Mouse (Mus musculus) kidney, embryonic 15.5 days (tissue): ENCODE measurements around the gene Lrrc59. TPM values are rescaled to one million over a fixed set of nuclear protein-coding genes. Genes with fewer than 3 reads are reported as not detected.

Experiments
- ATAC-seq: fragments of 200-750 bp; cut with Nextera tagmentation; replicated peaks from 2 replicates; pipeline ENCODE4 v1.8.0; 2017; ENCODE audit warnings: moderate TSS enrichment; ENCODE audit not compliant: low FRiP score
- H3K27ac ChIP-seq: fragments of 300-500 bp; sonication (generic); 2 replicates; pipeline ENCODE4 v1.5.1; 2015; ENCODE audit warnings: mild to moderate bottlenecking, inconsistent platforms
- H3K27me3 ChIP-seq: fragments of 300-500 bp; sonication (generic); 2 replicates; pipeline ENCODE4 v1.6.1; 2015; ENCODE audit warnings: inconsistent platforms
- H3K36me3 ChIP-seq: fragments of 300-500 bp; sonication (generic); 2 replicates; pipeline ENCODE4 v1.6.1; 2015; ENCODE audit warnings: inconsistent platforms
- H3K4me1 ChIP-seq: fragments of 300-500 bp; sonication (generic); 2 replicates; pipeline ENCODE4 v1.6.1; 2015; ENCODE audit warnings: inconsistent platforms
- H3K4me2 ChIP-seq: fragments of 300-500 bp; sonication (generic); 2 replicates; pipeline ENCODE4 v1.6.1; 2015; ENCODE audit warnings: moderate library complexity, mild to moderate bottlenecking, inconsistent platforms
- H3K4me3 ChIP-seq: fragments of 300-500 bp; sonication (generic); replicated peaks from 2 replicates; pipeline ENCODE4 v1.5.1; 2015; ENCODE audit warnings: mild to moderate bottlenecking, inconsistent platforms
- H3K9ac ChIP-seq: fragments of 300-500 bp; sonication (generic); 2 replicates; pipeline ENCODE4 v1.6.1; 2015; ENCODE audit warnings: mild to moderate bottlenecking, inconsistent platforms
- H3K9me3 ChIP-seq: fragments of 300-500 bp; sonication (generic); replicated peaks from 2 replicates; pipeline ENCODE4 v1.6.1; 2016; ENCODE audit warnings: inconsistent platforms
- WGBS: fragments of 180-500 bp; shearing (Covaris S2); methylation state at CpG from one replicate; pipeline ENCODE4 v1.1.7; 2015; ENCODE audit warnings: mixed read lengths; 5-methylcytosine and 5-hydroxymethylcytosine counted together
- polyA plus RNA-seq: library from polyadenylated mRNA; unstranded; fragments of >200 nt; fragmentation: Nextera tagmentation; extraction: Ambion mirVana; gene quantifications from 2 replicates; pipeline ENCODE4 v1.2.1, GENCODE M21; 2015

Gene Lrrc59
- 204 and 215 TPM in 2 replicates for polyA plus RNA-seq

- Histone ChIP-seq H3K9me3 (no peaks in the 10 kb centered on the region), H3K36me3 (peaks cover 31% of the 10 kb centered on the region), H3K4me3 (peak within 1 kb of the TSS; percentile 100), H3K9ac (peak within 1 kb of the TSS; percentile 88), H3K4me2 (peak within 1 kb of the TSS; percentile 88), H3K27ac (peak within 1 kb of the TSS; percentile 81), H3K27me3 (no peaks in the 10 kb centered on the region), H3K4me1 (peaks cover 14% of the 10 kb centered on the region)
- WGBS = 6% methylated on average over 38 of the region's 41 CpGs
- peak; percentile 97 for ATAC-seq
These were observed at the start of gene Lrrc59 for GRCm38 (mm10) chr11:94629199-94629883. Gene Lrrc59, plus strand, starts transcription at chr11:94629767.

DNA sequence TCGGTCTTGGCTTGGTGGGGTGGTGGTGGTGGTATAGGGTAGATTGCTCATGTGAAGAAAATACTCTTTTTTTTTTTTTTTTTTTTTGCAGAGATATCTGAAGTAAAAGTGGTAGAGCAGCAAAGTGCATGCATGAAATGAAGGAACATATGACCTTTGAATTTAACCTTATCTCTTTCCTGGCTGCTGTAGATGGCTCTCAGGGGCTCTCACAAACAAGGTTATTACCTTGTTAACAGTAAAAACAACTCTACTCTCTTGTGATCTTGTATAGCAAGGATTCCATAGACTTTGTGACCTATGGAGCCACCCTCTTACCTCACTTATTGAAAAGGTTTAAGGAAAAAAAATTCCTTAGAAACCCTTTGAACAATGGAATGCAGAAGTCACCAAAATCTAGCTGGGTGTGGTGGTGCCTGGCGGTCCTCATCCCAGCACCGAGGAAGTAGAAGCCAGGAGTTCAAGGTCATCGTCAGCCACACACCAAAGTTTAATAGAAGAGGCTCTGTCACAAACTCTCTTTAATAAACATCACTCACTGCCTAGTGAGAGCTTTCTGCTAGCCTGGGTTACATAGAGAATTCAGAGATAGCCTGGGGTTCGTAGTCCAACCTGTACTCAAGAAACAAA is 49.3 kb upstream of the Lrrc59 start:
- no peak for ATAC-seq
- 85% methylated on average over 5 of the region's 5 CpGs for WGBS
- no peaks in the 10 kb centered on the region for H3K4me1 ChIP-seq
- H3K9me3 ChIP-seq = no peaks in the 10 kb centered on the region
- H3K27ac ChIP-seq = no peak overlapping the region
- H3K4me2 ChIP-seq = no peak overlapping the region
- no peak overlapping the region for H3K9ac ChIP-seq
- H3K4me3 ChIP-seq = no peak overlapping the region
- no peaks in the 10 kb centered on the region for H3K36me3 ChIP-seq
- H3K27me3 ChIP-seq = no peaks in the 10 kb centered on the region

- Histone ChIP-seq H3K4me2 (no peak overlapping the region), H3K4me3 (no peak overlapping the region), H3K9ac (no peak overlapping the region), H3K9me3 (no peaks in the 10 kb centered on the region), H3K36me3 (no peaks in the 10 kb centered on the region), H3K4me1 (peaks cover 8% of the 10 kb centered on the region), H3K27me3 (no peaks in the 10 kb centered on the region), H3K27ac (no peak overlapping the region)
- no peak for ATAC-seq
- WGBS = 88% methylated on average over 9 of the region's 9 CpGs
These were observed 44.5 kb upstream of the Lrrc59 start for GRCm38 (mm10) chr11:94585091-94585490.

GRCm38 (mm10) chr11:94587511-94587910 is 42.1 kb upstream of the Lrrc59 start:
- Histone ChIP-seq H3K9ac (no peak overlapping the region), H3K4me1 (peaks cover 29% of the 10 kb centered on the region), H3K4me2 (no peak overlapping the region), H3K27ac (no peak overlapping the region), H3K36me3 (no peaks in the 10 kb centered on the region), H3K4me3 (no peak overlapping the region), H3K9me3 (no peaks in the 10 kb centered on the region), H3K27me3 (no peaks in the 10 kb centered on the region)
- ATAC-seq = no peak
- WGBS = 66% methylated on average over 6 of the region's 6 CpGs

DNA sequence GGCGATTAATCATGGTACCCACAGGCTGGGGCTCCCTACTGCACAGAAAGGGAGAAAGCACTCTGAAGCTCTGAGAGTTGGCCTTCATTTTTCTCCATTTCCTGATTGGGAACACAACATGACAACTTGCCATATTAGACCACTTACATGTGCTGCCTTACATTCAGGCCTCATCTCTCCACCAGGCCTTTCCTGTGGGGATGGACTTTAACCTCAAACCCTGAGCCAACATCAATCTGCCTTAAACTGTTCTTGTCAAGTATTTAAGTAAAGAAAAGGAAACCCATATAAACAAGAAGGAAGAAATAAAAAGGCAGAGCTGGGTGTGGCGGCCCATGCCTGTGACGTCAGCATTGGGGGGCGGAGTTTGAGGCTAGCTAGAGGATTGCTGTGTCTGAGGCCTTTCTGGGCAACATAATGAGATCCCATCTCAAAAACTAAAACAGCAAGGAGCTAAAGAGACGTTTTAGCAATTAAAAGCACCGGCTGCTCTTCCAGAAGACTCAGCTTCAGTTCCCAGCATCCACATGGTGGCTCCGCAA is 33.2 kb upstream of the Lrrc59 start:
- 0 out of 2 replicates have a peak, but pooled peaks cover 5% of the 10 kb centered on the region for H3K36me3 ChIP-seq
- H3K4me2 ChIP-seq = no peak overlapping the region
- peaks cover 40% of the 10 kb centered on the region for H3K4me1 ChIP-seq
- ATAC-seq = no peak
- WGBS = 67% methylated on average over 7 of the region's 7 CpGs
- no peaks in the 10 kb centered on the region for H3K9me3 ChIP-seq
- H3K4me3 ChIP-seq = no peak overlapping the region
- 0 out of 2 replicates have a peak overlapping the region, but pooled peaks have one; percentile 13 for H3K27ac ChIP-seq
- no peaks in the 10 kb centered on the region for H3K27me3 ChIP-seq
- no peak overlapping the region for H3K9ac ChIP-seq

GRCm38 (mm10) chr11:94597319-94597718 is 32.2 kb upstream of the Lrrc59 start:
- no peak overlapping the region for H3K9ac ChIP-seq
- H3K4me1 ChIP-seq = peaks cover 35% of the 10 kb centered on the region
- H3K27ac ChIP-seq = no peak overlapping the region
- H3K27me3 ChIP-seq = no peaks in the 10 kb centered on the region
- ATAC-seq = no peak
- no peak overlapping the region for H3K4me3 ChIP-seq
- WGBS = 78% methylated on average over 4 of the region's 4 CpGs
- H3K4me2 ChIP-seq = no peak overlapping the region
- 0 out of 2 replicates have a peak, but pooled peaks cover 5% of the 10 kb centered on the region for H3K36me3 ChIP-seq
- no peaks in the 10 kb centered on the region for H3K9me3 ChIP-seq

DNA sequence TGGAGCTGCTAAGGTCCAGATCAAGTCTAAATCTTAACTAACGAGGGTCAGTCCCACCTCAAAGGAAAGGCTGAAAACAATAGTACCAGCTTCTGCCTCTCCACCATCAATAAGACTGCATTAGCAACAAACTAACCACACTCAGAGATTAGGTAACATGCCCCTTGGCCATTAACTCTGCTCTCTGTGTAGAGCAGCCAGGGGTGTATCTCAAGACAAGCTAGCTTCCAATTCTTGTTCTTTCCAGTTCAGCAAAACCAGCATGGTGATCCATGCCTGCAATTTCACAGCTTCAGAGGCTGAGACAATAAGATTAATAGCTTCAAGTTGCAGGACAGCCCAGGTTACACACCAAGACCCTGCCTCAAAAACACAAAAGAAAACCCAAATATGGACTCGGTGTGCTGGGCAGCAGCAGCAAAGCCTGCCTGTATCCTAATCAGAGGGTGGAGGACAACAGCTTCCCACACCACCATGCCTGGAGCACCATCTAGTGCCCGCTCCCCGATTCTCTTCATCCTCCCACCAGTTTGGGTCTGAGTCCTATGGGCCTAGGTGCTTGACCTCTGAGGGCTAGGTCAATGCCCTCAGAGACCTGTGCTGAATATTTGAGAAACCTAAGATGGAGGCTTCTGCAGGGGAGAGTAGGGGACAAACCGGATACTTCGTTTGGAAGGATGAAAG is 31.0 kb upstream of the Lrrc59 start:
- Histone ChIP-seq H3K4me2 (peak overlapping the region; percentile 12; the same call in 1 of the 2 replicates), H3K9me3 (no peaks in the 10 kb centered on the region), H3K27ac (0 out of 2 replicates have a peak overlapping the region, but pooled peaks have one; percentile 37), H3K36me3 (0 out of 2 replicates have a peak, but pooled peaks cover 5% of the 10 kb centered on the region), H3K27me3 (no peaks in the 10 kb centered on the region), H3K4me1 (peaks cover 37% of the 10 kb centered on the region), H3K9ac (no peak overlapping the region), H3K4me3 (no peak overlapping the region)
- WGBS = 43% methylated on average over 6 of the region's 6 CpGs
- no peak for ATAC-seq

DNA sequence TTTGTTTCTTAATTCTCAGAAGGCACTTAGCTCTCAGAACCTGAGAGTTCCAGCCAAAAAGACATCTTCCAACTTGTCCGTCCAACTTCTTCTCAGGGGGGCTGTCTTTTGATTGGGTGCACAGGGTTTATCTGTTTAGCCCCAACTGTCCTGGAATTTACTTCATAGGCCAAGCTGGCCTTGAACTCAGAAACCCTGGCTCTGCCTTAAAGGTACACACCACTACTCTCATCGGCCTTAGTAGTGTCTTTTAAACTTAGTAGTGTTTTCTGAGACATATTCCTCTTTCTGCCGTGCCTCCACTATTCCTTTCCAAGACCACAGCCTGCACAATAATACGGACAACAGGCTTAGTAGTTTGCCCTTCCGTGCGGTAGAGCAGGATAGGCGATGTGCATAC is 29.1 kb upstream of the Lrrc59 start:
- 89% methylated on average over 7 of the region's 7 CpGs for WGBS
- peaks cover 37% of the 10 kb centered on the region for H3K4me1 ChIP-seq
- H3K9ac ChIP-seq = no peak overlapping the region
- 0 out of 2 replicates have a peak, but pooled peaks cover 5% of the 10 kb centered on the region for H3K36me3 ChIP-seq
- peak overlapping the region; percentile 56 for H3K4me3 ChIP-seq
- H3K9me3 ChIP-seq = no peaks in the 10 kb centered on the region
- peak overlapping the region; percentile 58 for H3K4me2 ChIP-seq
- ATAC-seq = no peak
- H3K27ac ChIP-seq = no peak overlapping the region
- no peaks in the 10 kb centered on the region for H3K27me3 ChIP-seq

DNA sequence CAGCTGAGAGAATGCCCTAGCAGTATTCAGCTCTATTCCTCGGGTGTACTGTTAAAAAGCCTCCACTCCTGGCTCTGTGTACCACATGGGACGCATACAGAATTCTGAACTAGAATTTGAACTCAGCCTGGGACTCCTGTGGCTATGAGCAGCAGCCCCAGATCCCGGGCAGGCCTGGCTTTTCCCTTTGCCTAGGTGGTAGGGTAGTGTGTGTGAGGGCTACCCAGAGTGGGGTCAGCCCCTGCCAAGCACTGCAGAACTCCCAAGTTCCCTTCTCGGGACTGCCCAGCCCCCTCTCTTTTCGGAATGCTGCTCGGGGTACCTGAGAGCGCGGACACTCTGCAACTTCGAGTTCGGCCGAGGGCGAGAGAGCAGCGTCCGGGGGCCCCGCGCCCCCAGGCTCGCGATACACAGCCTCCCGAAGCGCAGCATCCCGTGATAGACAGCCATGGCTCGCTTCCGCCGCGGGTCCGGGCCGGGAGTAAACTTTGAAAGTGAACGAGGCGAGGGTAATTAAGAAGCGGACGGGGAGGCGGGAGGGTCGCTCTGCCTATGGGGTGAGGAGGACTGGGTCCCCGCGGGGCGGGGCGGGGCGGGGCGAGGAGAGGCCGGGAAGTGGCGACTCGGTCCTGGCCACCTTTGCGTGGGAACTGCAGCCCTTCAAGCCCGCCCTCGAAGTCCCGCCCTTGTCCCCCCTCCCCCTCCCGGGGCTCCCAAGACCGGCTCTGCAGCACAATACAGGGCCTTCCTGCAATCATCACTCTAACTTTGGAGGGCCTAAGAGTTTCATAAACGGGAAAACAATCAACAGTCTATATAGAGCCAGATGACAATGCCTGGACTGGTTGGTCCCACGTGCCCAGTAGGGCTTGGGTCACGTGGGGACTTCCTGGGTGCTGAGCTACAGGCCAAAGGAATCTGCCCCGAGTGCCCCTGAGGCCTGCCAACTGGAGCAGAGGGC is 28.0 kb upstream of the Lrrc59 start, which contains the start of gene Acsf2:
Acsf2 (minus strand) TSS at position 551 of the 961 bp plus-strand sequence.
- ATAC-seq = peak; percentile 95
- Histone ChIP-seq H3K9me3 (no peaks in the 10 kb centered on the region), H3K36me3 (0 out of 2 replicates have a peak, but pooled peaks cover 5% of the 10 kb centered on the region), H3K27ac (peak within 1 kb of the TSS; percentile 19), H3K4me2 (peak within 1 kb of the TSS; percentile 58), H3K27me3 (no peaks in the 10 kb centered on the region), H3K9ac (peak within 1 kb of the TSS; percentile 50), H3K4me3 (peak within 1 kb of the TSS; percentile 56), H3K4me1 (peaks cover 33% of the 10 kb centered on the region)
- WGBS = under 1% methylated on average over 51 of the region's 52 CpGs

DNA sequence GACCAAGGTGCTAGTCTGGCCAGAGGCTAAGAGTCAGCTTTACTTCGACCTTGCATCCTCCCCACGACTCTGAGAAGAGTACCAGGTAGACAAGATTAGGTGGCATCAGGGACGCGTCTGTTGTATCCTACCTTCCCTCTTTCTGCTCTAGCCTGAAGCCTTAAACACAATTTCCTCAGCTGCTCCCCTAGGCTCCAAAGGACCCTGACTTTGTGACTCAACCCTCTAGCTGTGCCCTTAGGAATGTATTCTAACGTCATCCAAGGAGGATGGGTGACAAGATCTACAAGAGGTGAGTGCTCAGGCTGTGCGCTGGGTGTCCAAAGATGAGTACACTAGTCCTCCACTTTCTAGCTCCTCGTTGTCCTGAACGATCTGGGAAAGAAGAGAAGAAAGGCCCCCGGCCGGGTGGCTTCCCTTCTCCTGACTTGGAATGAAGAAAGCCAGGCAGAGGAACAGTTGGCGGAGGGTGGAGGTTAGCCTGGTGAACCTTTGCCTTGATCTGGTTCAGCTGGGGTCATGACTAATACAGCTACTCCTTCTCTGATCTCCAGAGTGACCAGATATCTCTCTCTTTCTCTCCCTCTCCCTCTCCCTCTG is 27.1 kb upstream of the Lrrc59 start:
- Histone ChIP-seq H3K4me2 (peak overlapping the region; percentile 58), H3K9ac (0 out of 2 replicates have a peak overlapping the region, but pooled peaks have one; percentile 50), H3K9me3 (no peaks in the 10 kb centered on the region), H3K4me3 (peak overlapping the region; percentile 56), H3K36me3 (0 out of 2 replicates have a peak, but pooled peaks cover 2% of the 10 kb centered on the region), H3K27me3 (no peaks in the 10 kb centered on the region), H3K27ac (peak overlapping the region; percentile 19), H3K4me1 (peaks cover 32% of the 10 kb centered on the region)
- no peak for ATAC-seq
- WGBS = 65% methylated on average over 11 of the region's 11 CpGs
